Mouse (Mus musculus): ENCODE data around the gene Gm3424. TPM values are rescaled to one million over a fixed set of nuclear protein-coding genes. Genes with fewer than 3 reads are reported as not detected.

Gene Gm3424
- polyA plus RNA-seq (2012; rRNA removed), result not detected in 2 replicates

GRCm38 (mm10) chr14:5830229-5830628 lies at the start of gene Gm3424:
Gene Gm3424 (minus strand): TSS chr14:5830329.

DNA sequence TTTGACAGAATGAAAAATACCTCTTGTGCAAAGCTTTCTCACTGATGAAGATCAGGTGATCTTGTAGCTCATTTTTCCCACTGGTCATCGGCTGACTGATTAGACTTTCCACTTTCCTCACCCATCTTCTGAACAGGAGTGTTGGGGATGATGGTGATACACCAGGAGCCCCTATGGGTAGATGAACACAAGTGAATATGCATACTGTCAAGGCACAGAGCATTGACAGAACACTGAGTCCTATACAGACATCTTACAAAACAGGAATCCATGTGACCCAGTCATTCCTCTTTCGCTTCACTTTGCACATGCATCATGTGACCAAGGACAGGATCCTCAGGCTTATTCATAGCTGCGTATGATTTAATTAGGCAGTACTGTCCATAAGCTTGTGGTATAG lies 22.2 kb downstream of the Gm3424 start, which contains the start of gene Gm3383:
Gene Gm3383, minus strand, starts transcription at position 101 of the 400 bp plus-strand sequence.

Other genes with a start within 250 kb of the Gm3424 start
- gene Gm8265, start 197.3 kb downstream of the Gm3424 start, polyA plus RNA-seq (2012; rRNA removed), result not detected in 2 replicates
- gene Gm9603, start 142.9 kb downstream of the Gm3424 start, polyA plus RNA-seq (2012; rRNA removed), result not detected in 2 replicates
- 0.02 TPM in 1 of 2 replicates, not detected in the other for gene Gm3373, start 88.8 kb downstream of the Gm3424 start, polyA plus RNA-seq (2012; rRNA removed)
- 0.05 TPM in 2 replicates for gene Gm3383, start 22.3 kb downstream of the Gm3424 start, polyA plus RNA-seq (2012; rRNA removed)
- gene Gm8237, start 50.1 kb upstream of the Gm3424 start, polyA plus RNA-seq (2012; rRNA removed), result not detected in 2 replicates
- gene Gm3248, start 131.4 kb upstream of the Gm3424 start, polyA plus RNA-seq (2012; rRNA removed), result 0.02 TPM in 2 replicates
- not detected in 2 replicates for gene Gm3453, start 148.8 kb upstream of the Gm3424 start, polyA plus RNA-seq (2012; rRNA removed)
- not detected in 2 replicates for gene Gm6337, start 227.9 kb upstream of the Gm3424 start, polyA plus RNA-seq (2012; rRNA removed)

Data from liver, embryonic 18 days (tissue).